Mouse (Mus musculus) kidney, postnatal 10 days (tissue): Measurements from ENCODE around the gene Hist1h3g.

Source experiments
- DNase-seq: peaks from one replicate; pipeline ENCODE4 v3.0.0; 2021; ENCODE audit warnings: mixed read lengths

The Hist1h3g gene

GRCm38 (mm10) chr13:23581408-23582218 is 46.4 kb downstream of the Hist1h3g start, which contains the start of gene Hist1h4d:
TSS of gene Hist1h4d (plus strand) at chr13:23581598.
- peak; percentile 94 for DNase-seq

GRCm38 (mm10) chr13:23582219-23583056 is 47.2 kb downstream of the Hist1h3g start:
- DNase-seq: no peak

- DNase-seq: no peak
Measured at GRCm38 (mm10) chr13:23583387-23584068, 48.3 kb downstream of the Hist1h3g start.

GRCm38 (mm10) chr13:23584331-23584730 is 49.1 kb downstream of the Hist1h3g start:
- DNase-seq: no peak

GRCm38 (mm10) chr13:23585029-23585441 is 49.8 kb downstream of the Hist1h3g start:
- DNase-seq: peak; percentile 81
